Mouse (Mus musculus): Measurements from ENCODE around the gene Ung. TPM values are rescaled to one million over a fixed set of nuclear protein-coding genes. Genes with fewer than 3 reads are reported as not detected.

Ung gene
- polyA plus RNA-seq, 1 experiment from 2014 or later = 44.6 TPM

DNA sequence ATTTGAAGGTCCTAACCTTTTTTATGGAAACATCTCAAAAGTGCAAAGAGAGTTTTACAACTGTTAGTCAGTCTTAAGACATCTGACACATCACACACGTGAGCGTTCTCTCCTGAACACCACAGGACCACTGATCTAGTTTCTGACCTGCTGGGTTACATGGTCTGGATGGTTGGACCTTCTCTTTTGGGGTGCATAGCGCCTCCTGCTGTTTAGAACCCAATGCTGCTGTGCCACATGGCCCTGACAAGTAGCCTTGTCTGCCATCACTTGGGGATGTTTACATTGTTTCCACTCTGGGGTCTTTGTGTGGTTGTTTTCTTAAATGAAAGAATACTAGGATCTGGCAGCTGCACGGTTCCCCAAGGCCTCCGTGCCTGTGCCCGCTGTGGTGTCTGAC lies 16.9 kb upstream of the Ung start:
- H3K36me3 ChIP-seq = peaks cover 98% of the 10 kb centered on the region
- no peak overlapping the region for H3K4me2 ChIP-seq
- no peaks in the 10 kb centered on the region for H3K9me3 ChIP-seq
- H3K27me3 ChIP-seq (replicated peaks) = no peaks in the 10 kb centered on the region
- WGBS = 86% methylated on average over 6 of the region's 6 CpGs
- H3K4me1 ChIP-seq = no peaks in the 10 kb centered on the region
- no peak for ATAC-seq (ENCODE audit: extremely low read depth, insufficient number of reproducible peaks, low FRiP score, low TSS enrichment)
- H3K9ac ChIP-seq = no peak overlapping the region
- no peak overlapping the region for H3K4me3 ChIP-seq
- no peak overlapping the region for H3K27ac ChIP-seq (replicated peaks)

DNA sequence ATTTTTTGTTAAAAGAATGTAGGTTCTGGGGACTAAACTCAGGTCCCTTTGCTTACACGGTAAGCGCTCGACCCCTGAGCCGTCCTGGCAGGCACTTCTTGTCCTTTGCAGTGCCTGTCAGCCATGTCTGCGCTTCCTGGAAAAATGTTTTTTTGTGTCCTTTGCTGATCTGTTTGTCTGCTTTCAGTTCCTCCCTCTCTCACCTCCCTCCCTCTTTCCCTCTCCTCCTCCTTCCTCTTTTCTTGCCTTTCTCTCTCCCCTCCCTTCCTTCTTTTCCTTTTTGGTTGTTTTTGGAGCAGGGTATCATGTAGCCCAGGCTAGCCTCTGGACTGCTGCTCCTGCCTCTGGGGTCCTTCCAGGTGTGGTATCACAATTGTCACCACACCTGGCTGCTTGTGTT lies 15.2 kb upstream of the Ung start:
- Histone ChIP-seq H3K27ac (replicated peaks) (no peak overlapping the region), H3K27me3 (replicated peaks) (no peaks in the 10 kb centered on the region), H3K4me3 (no peak overlapping the region), H3K9me3 (no peaks in the 10 kb centered on the region), H3K4me2 (no peak overlapping the region), H3K9ac (no peak overlapping the region), H3K4me1 (no peaks in the 10 kb centered on the region), H3K36me3 (peaks cover 98% of the 10 kb centered on the region)
- no peak for ATAC-seq (ENCODE audit: extremely low read depth, insufficient number of reproducible peaks, low FRiP score, low TSS enrichment)
- 87% methylated on average over 5 of the region's 5 CpGs for WGBS

DNA sequence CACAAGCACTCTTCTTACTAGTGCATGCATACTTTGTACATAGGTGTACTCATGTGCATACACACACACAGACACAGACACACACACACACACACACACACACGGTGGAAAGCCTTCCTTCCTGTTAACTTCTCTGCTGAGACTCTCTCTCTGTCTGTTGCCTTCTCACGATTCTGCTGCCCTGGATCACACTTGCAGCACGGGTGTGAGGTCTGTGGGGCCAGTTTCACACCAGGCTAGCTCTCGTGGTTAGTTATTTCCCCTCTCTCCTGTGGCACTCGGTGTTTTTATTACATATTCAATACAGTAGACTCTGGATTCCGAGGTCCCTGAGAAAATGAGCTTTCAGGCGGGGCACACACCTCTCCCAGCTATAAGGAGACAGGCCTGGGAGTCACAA lies 13.6 kb upstream of the Ung start:
- Histone ChIP-seq H3K36me3 (peaks cover 98% of the 10 kb centered on the region), H3K9ac (no peak overlapping the region), H3K27me3 (replicated peaks) (no peaks in the 10 kb centered on the region), H3K9me3 (no peaks in the 10 kb centered on the region), H3K27ac (replicated peaks) (no peak overlapping the region), H3K4me2 (no peak overlapping the region), H3K4me3 (no peak overlapping the region), H3K4me1 (no peaks in the 10 kb centered on the region)
- 83% methylated on average over 7 of the region's 7 CpGs for WGBS
- no peak for ATAC-seq (ENCODE audit: extremely low read depth, insufficient number of reproducible peaks, low FRiP score, low TSS enrichment)

DNA sequence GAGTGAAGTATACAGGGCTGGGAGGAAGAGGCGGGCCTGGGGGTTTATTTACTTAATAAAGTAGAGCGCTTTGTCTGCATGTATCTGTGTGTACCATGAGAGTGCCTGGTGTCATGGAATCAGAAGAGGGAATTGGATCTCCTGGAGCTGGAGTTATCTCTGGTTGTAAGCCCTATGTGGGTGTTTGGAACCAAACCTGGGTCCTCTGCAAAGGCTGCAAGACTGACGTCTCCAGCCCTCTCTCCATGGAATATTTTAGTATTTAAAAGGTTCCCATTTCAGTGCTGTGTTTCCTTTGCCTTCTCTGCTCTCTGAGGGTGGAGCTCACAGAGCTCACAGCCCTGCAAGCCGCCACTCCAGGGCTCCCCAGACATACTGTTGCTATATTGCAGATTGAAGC lies 10.4 kb upstream of the Ung start:
- H3K9ac ChIP-seq = no peak overlapping the region
- ATAC-seq (ENCODE audit: extremely low read depth, insufficient number of reproducible peaks, low FRiP score, low TSS enrichment) = no peak
- H3K9me3 ChIP-seq = no peaks in the 10 kb centered on the region
- H3K4me2 ChIP-seq = no peak overlapping the region
- 80% methylated on average over 4 of the region's 4 CpGs for WGBS
- H3K27me3 ChIP-seq (replicated peaks) = no peaks in the 10 kb centered on the region
- no peaks in the 10 kb centered on the region for H3K4me1 ChIP-seq
- no peak overlapping the region for H3K27ac ChIP-seq (replicated peaks)
- H3K4me3 ChIP-seq = no peak overlapping the region
- H3K36me3 ChIP-seq = peaks cover 97% of the 10 kb centered on the region

DNA sequence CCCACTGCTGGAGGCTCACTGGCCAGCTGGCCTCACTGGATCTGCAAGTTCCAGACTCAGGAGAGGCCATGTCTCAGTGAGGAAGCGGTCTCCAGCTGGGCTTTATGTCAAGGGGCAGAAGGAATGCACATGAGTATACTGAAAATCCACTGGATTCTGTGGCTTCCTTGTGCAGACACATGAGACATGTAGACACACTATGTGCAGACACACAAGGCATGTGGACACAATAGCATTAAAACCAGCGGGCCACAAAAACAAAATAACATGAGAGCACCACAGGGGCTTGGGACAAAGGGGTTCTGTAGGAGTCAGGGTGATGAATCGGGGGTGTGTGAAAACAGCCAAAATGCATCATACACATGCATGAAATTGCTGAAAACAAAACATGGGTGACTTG lies 4.2 kb upstream of the Ung start:
- H3K9me3 ChIP-seq = no peaks in the 10 kb centered on the region
- H3K36me3 ChIP-seq = peaks cover 48% of the 10 kb centered on the region
- no peaks in the 10 kb centered on the region for H3K27me3 ChIP-seq (replicated peaks)
- no peak overlapping the region for H3K4me2 ChIP-seq
- H3K27ac ChIP-seq (replicated peaks) = no peak overlapping the region
- H3K4me3 ChIP-seq = no peak overlapping the region
- WGBS = 89% methylated on average over 3 of the region's 3 CpGs
- H3K9ac ChIP-seq = no peak overlapping the region
- H3K4me1 ChIP-seq = peaks cover 9% of the 10 kb centered on the region
- ATAC-seq (ENCODE audit: extremely low read depth, insufficient number of reproducible peaks, low FRiP score, low TSS enrichment) = no peak

DNA sequence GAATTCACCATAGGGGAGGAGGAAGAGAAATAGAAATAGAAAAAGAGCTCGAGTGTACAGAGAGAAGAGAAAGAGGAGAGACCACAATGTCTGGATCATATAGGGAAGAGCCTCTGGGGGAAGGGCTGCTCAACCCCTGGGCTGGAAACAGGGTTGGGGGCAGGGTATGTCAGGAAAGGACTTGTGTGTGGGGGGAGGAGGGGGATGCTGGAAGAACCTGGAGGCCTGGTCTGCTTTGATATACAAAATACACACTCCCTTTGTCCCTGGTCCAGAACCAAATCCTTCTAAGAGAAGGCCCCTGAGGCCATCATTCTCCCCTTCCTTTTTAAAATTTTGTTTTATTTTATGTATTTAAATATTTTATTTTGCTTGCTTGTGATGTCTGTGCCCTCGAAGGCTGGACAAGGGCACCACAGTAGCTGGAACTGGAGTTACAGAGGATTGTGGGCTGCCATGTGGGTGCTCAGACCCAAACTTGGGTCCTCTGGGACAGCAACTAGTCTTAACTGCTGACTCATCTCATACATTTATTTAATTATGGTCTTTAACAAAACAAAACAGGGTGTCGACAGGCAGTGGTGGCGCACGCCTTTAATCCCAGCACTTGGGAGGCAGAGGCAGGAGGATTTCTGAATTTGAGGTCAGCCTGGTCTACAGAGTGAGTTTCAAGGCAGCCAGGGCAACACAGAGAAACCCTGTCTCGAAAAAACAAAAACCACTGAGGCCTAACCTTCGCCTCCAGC lies 3.5 kb upstream of the Ung start:
- 81% methylated on average over 7 of the region's 7 CpGs for WGBS
- no peaks in the 10 kb centered on the region for H3K9me3 ChIP-seq
- no peak for ATAC-seq (ENCODE audit: extremely low read depth, insufficient number of reproducible peaks, low FRiP score, low TSS enrichment)
- H3K27ac ChIP-seq (replicated peaks) = peak overlapping the region; percentile 95; the same call in 1 of the 2 replicates
- no peaks in the 10 kb centered on the region for H3K27me3 ChIP-seq (replicated peaks)
- H3K4me1 ChIP-seq = peaks cover 13% of the 10 kb centered on the region
- peak overlapping the region; percentile 99 for H3K4me2 ChIP-seq
- H3K9ac ChIP-seq = 0 out of 2 replicates have a peak overlapping the region, but pooled peaks have one; percentile 89
- peak overlapping the region; percentile 79 for H3K4me3 ChIP-seq
- peaks cover 42% of the 10 kb centered on the region for H3K36me3 ChIP-seq

DNA sequence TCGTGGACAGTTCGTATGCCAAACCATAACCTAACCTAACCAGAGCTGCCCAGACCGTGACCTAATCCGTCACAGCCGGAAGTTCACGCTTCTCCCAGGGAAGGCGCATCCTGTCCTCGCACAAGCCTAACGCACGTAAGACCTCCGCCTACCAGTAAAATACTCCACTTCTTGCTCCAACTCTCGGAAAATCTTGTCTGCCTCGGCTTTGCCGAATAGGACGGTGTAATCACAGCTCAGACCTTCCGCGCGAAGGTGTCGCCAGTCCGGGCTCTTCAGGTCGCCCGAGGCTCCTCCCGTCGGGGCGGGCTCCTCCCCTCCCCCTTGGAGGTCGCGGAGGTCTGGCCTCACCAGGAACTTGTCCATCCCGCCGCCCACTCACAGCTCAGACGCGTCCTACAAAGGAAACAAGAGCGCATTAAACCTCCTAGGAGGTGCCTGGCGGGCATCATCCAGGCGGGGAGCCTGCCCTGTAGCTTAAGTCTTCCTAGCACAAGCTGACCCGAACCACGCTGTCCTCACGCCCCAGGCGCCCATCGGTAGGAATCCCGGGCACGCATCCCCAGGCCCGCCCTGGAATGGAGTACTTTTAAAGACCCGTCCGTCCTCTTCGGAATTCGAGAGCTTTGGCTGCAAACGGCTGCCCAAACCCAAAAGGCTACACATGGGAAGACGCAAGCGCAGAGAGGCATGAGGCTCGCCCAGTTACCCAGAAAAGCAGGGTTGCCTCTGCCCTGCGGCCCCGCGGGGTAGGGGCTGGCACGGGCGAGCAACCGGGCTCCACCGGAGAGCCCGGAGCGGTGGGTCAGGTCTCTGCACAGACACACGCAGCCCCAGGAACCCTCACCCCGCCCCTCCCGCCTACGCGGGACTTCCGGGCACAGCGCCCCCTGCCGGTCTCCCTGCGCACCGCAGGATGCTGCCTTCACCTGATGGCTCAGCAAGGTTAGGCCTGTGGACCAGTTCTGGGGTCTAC lies 2.5 kb upstream of the Ung start, which contains the start of gene Alkbh2:
Gene Alkbh2 (minus strand): TSS at position 845 of the 976 bp plus-strand sequence.
- Histone ChIP-seq H3K9me3 (no peaks in the 10 kb centered on the region), H3K9ac (peak within 1 kb of the TSS; percentile 89), H3K4me2 (peak within 1 kb of the TSS; percentile 99), H3K36me3 (peaks cover 35% of the 10 kb centered on the region), H3K4me1 (peaks cover 23% of the 10 kb centered on the region), H3K27ac (replicated peaks) (peak within 1 kb of the TSS; percentile 95), H3K27me3 (replicated peaks) (no peaks in the 10 kb centered on the region), H3K4me3 (peak within 1 kb of the TSS; percentile 79)
- peak; percentile 43; the same call in 1 of the 2 replicates for ATAC-seq (ENCODE audit: extremely low read depth, insufficient number of reproducible peaks, low FRiP score, low TSS enrichment)
- under 1% methylated on average over 69 of the region's 69 CpGs for WGBS

DNA sequence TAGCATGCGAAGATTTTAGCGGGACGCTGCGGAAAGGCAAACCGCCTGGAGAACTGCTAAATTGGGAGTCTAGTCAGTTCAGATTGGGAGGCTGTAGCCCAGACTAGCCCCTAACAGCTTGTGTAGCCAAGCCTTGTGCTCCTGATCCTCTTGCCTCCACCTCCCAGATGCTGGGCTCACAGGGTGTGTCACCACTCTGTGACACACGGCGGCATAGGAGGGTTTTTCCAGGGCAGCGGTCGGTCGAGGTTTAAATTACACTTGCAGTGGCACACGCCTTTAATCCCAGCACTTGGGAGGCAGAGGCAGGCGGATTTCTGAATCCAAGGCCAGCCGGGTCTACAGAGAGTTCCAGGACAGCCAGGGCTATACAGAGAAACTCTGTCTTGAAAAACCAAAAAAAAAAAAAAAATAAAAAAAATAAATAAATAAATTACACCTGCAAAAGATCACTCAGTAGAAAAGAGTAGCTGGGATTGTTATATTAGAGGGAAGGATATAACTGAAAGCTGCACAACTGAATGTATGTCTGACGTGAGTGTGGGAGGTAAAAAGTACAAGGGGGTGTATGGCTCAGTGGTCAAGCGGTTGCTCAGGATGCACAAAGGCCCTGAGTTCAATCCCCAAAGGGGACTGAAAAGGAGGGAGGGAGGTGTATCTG lies 506 bp upstream of the Ung start:
- peaks cover 43% of the 10 kb centered on the region for H3K4me1 ChIP-seq
- ATAC-seq (ENCODE audit: extremely low read depth, insufficient number of reproducible peaks, low FRiP score, low TSS enrichment) = no peak
- H3K27ac ChIP-seq (replicated peaks) = no peak overlapping the region
- H3K9ac ChIP-seq = peak overlapping the region; percentile 84
- peaks cover 18% of the 10 kb centered on the region for H3K36me3 ChIP-seq
- H3K9me3 ChIP-seq = no peaks in the 10 kb centered on the region
- peak overlapping the region; percentile 90 for H3K4me3 ChIP-seq
- WGBS = 66% methylated on average over 15 of the region's 15 CpGs
- H3K4me2 ChIP-seq = peak overlapping the region; percentile 98
- no peaks in the 10 kb centered on the region for H3K27me3 ChIP-seq (replicated peaks)

DNA sequence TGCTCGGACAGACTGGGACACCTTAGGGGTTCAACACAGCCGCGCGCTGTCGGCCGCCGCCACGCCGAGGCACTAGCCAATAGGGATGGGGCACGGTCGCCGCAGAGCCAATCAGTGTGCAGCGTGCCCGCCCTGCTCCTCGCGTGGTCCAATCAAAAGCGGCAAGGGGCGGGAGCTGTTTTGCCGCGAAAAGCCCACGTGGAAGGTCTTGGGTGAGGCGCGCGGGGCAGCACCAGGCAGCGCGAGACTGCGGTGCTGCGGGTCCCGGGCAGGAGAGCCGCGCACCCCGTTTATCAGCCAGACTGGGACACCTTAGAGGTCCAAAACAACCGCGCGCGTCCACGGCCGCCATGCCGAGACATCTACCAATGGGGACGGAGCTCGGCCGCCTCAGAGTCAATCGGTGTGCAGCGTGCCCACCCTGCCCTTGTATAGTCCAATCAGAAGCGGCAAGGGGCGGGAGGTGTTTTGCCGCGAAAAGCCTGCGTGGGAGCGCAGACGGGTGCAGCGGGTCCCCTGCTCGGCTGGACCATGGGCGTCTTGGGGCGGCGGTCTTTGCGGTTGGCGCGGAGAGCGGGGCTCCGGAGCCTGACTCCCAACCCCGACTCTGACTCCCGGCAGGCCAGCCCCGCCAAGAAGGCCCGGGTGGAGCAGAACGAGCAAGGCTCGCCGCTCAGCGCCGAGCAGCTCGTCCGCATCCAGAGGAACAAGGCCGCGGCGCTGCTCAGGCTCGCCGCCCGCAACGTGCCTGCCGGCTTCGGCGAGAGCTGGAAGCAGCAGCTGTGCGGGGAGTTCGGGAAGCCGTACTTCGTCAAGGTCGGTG lies 723 bp downstream of the Ung start:
- peak overlapping the region; percentile 84 for H3K9ac ChIP-seq
- H3K27ac ChIP-seq (replicated peaks) = peak overlapping the region; percentile 81
- ATAC-seq (ENCODE audit: extremely low read depth, insufficient number of reproducible peaks, low FRiP score, low TSS enrichment) = peak; percentile 89
- under 1% methylated on average over 87 of the region's 87 CpGs for WGBS
- H3K4me3 ChIP-seq = peak overlapping the region; percentile 90
- H3K36me3 ChIP-seq = peaks cover 13% of the 10 kb centered on the region; the same call in 1 of the 2 replicates
- H3K4me1 ChIP-seq = peaks cover 45% of the 10 kb centered on the region
- H3K27me3 ChIP-seq (replicated peaks) = no peaks in the 10 kb centered on the region
- no peaks in the 10 kb centered on the region for H3K9me3 ChIP-seq
- peak overlapping the region; percentile 98 for H3K4me2 ChIP-seq

DNA sequence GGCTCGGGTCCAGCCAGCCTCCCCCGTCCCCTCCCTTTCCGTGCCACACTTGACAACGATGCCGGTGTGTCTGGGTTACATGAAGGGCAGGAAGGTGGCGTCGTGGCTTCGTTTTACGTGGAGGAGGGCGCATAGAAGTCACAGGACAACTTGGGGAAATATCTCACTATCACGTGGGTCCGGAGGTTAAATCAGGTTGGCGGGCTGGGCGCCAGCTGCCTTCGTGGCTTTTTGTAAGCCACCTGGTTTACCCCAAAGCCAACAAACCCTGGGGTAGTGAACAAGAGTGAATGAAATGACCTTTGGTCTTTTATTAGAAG lies 1.3 kb downstream of the Ung start:
- no peaks in the 10 kb centered on the region for H3K9me3 ChIP-seq

More for the DNA sequence above, 1.3 kb downstream of the Ung start:
- no peak for ATAC-seq (ENCODE audit: extremely low read depth, insufficient number of reproducible peaks, low FRiP score, low TSS enrichment)
- H3K4me2 ChIP-seq = peak overlapping the region; percentile 98
- peaks cover 17% of the 10 kb centered on the region for H3K36me3 ChIP-seq
- peaks cover 45% of the 10 kb centered on the region for H3K4me1 ChIP-seq
- H3K27ac ChIP-seq (replicated peaks) = peak overlapping the region; percentile 81
- H3K9ac ChIP-seq = peak overlapping the region; percentile 84
- H3K4me3 ChIP-seq = peak overlapping the region; percentile 90
- WGBS = under 1% methylated on average over 15 of the region's 15 CpGs
- no peaks in the 10 kb centered on the region for H3K27me3 ChIP-seq (replicated peaks)
